Mouse (Mus musculus) cerebellum, adult 11 months (tissue): ENCODE measurements around the gene Ubiad1.
A peak's percentile ranks its signal among the peaks of the same experiment; 100 is the strongest.

Source experiments
- DNase-seq: peaks from one replicate; pipeline ENCODE4 v3.0.0; 2022

Ubiad1 gene

DNA sequence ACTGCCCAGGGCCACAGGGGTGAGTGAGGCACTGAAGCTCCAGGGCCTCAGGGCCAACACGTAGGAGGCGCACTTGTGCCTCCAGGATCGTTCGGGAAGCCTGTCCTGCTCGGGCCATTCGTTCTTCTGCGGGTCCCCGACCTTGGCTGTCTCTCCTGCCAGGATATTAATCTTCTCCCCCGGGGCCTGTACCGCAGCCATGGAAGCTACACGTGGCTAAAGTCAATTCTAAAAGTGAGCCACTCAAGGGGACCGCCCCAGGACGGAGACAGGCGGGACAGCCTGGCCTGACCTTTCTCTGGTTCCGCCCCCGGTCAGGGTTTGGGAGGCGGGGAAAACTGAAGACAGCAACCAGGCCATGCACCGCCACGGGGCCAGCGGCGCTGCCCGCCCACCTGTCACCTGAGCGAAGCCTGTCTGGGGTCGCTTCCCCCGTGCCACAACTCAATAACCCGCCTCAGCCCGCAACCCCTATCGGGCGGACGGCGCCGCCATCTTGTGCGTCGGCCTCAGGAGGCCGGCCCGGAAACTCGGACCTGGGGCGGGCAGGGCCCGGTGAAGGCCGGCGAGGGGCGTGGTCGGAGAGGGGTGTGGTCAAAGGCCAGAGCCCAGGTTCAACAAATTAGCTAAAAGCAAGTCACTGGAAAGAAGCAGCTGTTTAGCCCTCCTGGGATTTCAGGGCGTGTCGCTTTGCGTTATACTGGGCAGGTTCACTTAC lies at the start of gene Ubiad1:
TSS of gene Ubiad1 (minus strand) at position 522 of the 718 bp plus-strand sequence.
- peak; percentile 76 for DNase-seq

- DNase-seq, result peak; percentile 47
Measured at GRCm38 (mm10) chr4:148491448-148491847, 46.9 kb upstream of the Ubiad1 start.

DNA sequence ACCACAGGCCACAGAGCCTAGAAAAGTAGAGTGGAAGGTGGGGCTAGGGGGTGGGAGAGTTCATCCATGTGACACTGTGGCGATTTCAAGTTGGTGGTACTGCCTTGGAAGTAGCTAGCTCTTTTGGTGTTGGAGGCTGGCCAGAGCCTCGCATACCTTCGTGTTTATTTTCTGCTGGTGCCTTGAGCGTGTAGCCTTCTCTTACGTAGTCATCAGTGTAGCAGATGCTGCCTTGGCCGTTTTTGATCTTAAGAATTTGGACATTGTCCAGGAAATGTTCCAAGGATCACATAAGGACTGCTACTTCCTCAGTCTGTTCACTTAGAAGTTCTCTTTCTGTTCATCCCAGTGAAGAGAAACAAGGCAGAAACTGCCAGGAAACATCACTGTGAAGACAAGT lies 45.9 kb upstream of the Ubiad1 start:
- DNase-seq, result no peak

DNA sequence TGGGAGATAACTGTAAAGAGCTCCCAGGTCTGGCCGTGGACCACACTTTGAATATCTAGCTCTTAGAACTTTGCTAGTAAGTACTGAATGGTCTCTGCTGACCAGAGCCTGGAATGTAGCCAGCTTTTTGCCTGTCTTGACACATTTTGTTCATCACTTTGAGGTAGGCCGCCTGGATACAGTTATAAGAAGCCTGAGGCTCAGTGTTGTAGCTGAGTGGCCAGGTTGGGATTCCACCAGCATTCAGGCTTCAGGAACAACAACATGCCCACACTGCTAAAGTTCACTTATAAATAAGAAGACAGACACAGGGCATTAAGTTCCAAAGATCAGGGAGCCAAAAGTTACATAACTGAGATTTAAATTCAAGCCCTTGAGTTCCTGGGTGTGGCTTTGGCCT lies 43.3 kb upstream of the Ubiad1 start:
- no peak for DNase-seq

- no peak for DNase-seq
Measured at GRCm38 (mm10) chr4:148484511-148484910, 39.9 kb upstream of the Ubiad1 start.

- no peak for DNase-seq
Measured at GRCm38 (mm10) chr4:148481557-148482168, 37.1 kb upstream of the Ubiad1 start.

DNA sequence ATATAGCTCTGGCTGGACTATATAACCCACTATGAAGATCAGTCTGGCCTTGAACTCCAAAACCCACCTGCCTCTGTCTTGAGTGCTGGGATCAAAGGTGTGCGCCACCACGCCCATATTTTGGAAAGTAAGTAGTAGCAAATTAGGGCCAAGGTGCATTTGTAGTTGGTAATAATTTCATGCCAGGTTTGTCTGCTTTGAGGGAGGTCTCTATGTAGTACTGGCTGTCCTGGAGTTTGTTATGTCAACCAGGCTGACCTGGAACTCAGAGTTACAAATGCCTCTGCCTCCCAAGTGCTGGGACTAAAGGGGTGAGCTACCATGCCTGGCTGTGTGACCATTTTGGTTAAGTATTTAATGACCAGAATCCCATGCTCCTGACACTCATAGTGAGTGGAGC lies 35.7 kb upstream of the Ubiad1 start:
- DNase-seq, result no peak

- no peak for DNase-seq
Measured at GRCm38 (mm10) chr4:148473496-148473895, 28.9 kb upstream of the Ubiad1 start.

DNA sequence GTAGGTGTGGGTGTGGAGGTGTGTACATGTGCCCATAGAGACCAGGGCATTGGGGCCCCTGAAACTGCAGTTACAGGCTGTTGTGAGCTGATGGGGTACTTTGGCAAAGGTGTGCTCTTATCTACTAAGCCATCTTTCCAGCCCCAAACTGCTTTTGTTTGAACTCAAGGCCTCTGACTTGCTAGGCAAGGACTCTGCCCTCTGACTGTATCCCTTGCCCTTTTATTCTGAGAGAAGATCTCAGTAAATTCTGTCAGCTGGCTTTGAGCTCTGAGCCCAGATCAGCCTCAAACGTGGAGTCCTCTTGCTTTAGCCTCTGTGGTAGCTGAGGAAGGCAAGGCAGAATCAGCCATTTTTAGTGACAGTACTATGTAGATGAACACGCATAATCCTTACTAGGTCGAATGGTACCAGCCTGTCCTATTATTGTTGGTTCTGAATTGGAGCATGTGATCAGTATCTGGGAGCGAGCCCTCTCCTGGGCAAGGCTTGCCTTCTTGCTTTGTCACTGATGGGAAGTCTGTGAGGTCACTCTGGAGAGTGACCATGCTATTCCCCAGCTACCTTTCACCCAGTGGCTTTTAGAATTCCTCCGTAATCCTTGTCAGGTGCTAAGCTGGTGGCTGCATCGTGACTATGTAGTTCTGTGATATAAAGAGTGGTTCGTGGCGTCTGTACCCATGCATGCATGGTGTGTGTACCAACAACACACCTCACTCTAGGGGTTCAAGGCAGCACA lies 28.0 kb upstream of the Ubiad1 start:
- DNase-seq, result no peak

GRCm38 (mm10) chr4:148471363-148471806 lies 26.8 kb upstream of the Ubiad1 start:
- DNase-seq, result no peak

GRCm38 (mm10) chr4:148469487-148470252 lies 25.1 kb upstream of the Ubiad1 start:
- no peak for DNase-seq

- DNase-seq, result no peak
Measured at GRCm38 (mm10) chr4:148468396-148468795, 23.8 kb upstream of the Ubiad1 start.

GRCm38 (mm10) chr4:148466511-148467079 lies 22.0 kb upstream of the Ubiad1 start:
- DNase-seq, result no peak

- DNase-seq, result no peak
Measured at GRCm38 (mm10) chr4:148464869-148465268, 20.3 kb upstream of the Ubiad1 start.

DNA sequence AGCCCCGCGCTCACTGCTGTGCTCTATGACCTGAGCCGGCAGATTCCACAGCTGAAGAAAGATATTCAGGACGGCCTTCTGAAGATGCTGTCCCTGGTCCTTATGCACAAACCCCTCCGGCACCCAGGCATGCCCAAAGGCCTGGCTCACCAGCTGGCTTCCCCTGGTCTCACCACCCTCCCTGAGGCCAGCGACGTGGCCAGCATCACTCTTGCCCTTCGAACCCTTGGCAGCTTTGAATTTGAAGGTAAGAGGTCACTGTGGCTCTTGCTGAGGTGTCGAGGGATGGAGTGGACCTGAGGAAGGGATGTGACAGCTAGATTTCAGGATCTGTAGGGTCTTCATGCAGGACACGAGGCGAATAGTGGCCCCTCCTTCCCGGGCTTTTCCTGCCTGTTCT lies 19.7 kb upstream of the Ubiad1 start:
- no peak for DNase-seq

- DNase-seq, result peak; percentile 39
Measured at GRCm38 (mm10) chr4:148463208-148463960, 18.8 kb upstream of the Ubiad1 start.

GRCm38 (mm10) chr4:148462717-148463116 lies 18.1 kb upstream of the Ubiad1 start:
- DNase-seq, result no peak

DNA sequence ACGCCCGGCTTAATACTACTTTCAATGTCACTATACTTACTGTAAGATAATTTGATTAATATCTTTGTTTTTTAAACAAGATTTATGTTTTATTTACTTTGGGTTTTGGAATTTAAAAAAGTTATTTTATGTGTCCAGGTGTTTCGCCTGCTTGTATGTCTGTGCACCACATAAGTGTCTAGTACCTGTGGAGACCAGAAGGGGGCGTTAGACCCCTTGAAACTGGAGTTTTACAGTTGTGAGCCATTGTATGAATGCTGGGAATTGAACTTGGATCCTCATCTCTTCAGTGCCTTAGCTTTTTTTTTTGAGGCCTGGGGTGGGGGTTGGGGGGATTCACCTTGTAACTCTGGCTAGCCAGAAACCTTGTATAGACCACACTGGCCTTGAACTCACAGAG lies 17.2 kb upstream of the Ubiad1 start:
- no peak for DNase-seq

GRCm38 (mm10) chr4:148460656-148461284 lies 16.2 kb upstream of the Ubiad1 start:
- no peak for DNase-seq

DNA sequence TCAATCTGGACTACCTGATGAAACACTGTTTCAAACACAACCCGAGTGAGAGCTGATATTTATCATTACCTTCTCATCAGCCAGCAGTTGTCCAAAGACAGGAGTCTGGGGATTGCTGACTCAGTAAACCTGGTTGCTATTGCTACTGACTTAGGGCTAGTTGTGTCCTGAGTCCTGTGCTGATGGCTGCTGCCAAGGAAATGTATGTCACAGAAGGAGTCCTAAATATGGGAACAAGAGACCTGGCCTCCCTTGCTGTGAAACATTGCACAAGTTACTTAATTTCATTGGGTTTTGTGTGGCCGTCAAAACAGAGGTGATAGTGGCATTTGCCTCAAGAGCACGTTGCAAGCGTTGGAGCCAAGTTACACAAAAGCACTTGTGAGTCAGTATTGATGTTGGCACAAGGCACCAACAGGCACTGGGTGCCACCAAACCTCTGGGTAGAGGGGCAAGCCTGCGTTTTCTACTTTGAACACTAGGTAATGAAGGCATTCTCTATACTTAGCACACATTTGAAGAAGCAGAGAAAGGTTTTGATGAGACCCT lies 11.0 kb upstream of the Ubiad1 start:
- no peak for DNase-seq

DNA sequence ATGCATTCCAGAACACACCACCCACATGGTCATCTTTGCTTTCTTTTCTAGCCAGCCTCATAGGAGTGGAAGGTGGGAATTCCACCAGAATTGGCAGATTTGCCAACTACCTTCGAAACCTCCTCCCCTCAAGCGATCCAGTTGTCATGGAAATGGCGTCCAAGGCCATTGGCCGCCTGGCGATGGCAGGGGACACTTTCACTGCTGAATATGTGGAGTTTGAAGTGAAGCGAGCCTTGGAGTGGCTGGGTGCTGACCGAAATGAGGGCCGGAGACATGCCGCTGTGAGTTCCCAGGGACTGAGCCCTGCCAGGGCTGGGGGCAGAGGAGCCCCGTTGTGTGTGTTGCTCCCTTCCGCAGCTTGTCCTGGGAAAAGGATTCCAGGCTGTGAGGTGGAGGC lies 9.1 kb upstream of the Ubiad1 start:
- DNase-seq, result no peak
